Mouse (Mus musculus) kidney, adult 2 months (tissue): ENCODE measurements around the gene Arl8a.

Experiments
- CTCF ChIP-seq: fragments of 200-500 bp; conservative IDR thresholded peaks from 2 replicates; pipeline ENCODE4 v1.5.1; 2011; ENCODE audit warnings: low read depth, mild to moderate bottlenecking, control low read depth, low read length, moderate library complexity, mixed read lengths; ENCODE audit not compliant: insufficient read depth, insufficient read length
- POLR2A ChIP-seq: fragments of 200-500 bp; IDR thresholded peaks from one replicate; pipeline ENCODE4 v1.6.1; 2011; ENCODE audit warnings: low read depth, low read length, control low read depth

DNA sequence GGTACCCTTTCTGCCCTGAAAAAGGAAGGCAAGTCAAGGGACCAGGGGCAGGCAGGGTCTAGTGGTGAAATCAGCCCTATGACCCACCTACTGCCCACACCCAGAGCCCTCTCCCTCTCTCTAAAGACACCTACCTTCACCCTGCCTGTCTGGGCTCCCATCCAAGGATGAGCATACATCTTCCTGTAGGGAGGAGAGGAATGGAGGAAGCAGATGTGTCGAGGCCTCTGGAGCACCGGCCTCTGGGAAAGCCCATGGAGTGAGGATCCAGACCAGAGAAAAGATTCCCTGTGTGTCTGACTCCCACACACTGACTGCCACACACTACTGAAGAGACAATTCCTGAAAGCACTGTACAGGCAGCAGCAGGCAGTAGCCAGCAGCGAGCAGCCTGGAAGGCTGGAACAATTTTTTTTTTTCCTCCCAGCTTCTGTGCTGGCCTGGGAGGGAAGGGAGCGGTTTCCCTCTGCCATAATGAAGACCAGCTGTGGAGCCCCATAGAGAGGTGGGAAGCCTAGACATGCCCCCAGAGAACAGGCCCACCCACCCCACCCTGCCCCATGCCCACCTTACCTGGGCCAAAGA, 20.1 kb upstream of the Arl8a start:
- TF ChIP-seq POLR2A (no peak), CTCF (no peak)
